Comparison of ENCODE assay signal across 24 mouse cellular contexts in the genomic region with DNA sequence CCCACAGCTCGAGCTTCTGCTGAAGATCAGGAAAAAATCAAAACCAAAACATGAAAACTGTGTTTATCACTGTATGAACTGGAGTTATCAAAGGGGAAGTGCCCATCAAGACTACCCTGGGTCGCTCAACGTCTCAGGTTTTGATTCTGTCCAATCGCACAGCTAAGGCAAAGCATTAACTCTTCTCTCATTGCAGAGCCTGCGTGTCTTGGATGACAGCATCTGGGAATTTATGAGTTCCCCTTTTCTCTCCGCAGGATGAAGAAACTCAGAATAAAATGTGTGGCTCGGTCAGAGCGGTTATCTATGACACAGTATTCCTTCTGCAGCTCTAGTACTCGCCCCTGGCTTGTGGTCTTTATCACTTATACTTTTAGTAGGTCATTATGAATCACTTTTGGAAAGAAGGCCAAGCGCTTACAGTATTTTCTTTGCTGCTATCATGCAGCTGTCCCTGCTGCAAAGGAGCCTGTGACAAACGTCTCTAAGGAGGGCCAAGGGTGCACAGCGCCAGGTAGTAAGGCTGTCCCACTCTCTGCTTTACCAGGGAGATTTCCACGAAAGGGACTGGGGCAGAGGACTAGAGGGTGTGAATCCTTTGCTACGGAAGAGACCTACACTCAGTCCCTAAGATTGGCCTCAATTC. TPM values are rescaled to one million over a fixed set of nuclear protein-coding genes. Genes with fewer than 3 reads are reported as not detected.
DNase-seq lines count a peak whose midpoint lies in the region; ATAC-seq and TF ChIP-seq lines count a peak whose summit lies in the region.
"Had no signal": no experiment of that assay in that cellular context is flagged by ENCODE, and none has a peak within 500 bp of the region (broad histone marks: within the 10 kb centered on the region; RNA-seq: fewer than 3 reads in every experiment).

No protein-coding gene starts in this region.

- H3K27me3 ChIP-seq in heart, embryonic 10.5 days (ENCODE audit: insufficient read depth, poor library complexity, severe bottlenecking): no peaks in the 10 kb centered on the region
- no peaks in the 10 kb centered on the region for H3K27me3 ChIP-seq in testis, adult 2 months (ENCODE audit: control insufficient read depth, insufficient read depth, low read length)
- H3K27me3 ChIP-seq: forebrain, embryonic 15.5 days; limb, embryonic 15.5 days; midbrain, embryonic 13.5 days; stomach, embryonic 15.5 days had no signal

- H3K9me3 ChIP-seq in heart, embryonic 10.5 days: no peaks in the 10 kb centered on the region
- H3K9me3 ChIP-seq: embryonic facial prominence, embryonic 10.5 days; forebrain, embryonic 15.5 days; G1E; limb, embryonic 15.5 days; midbrain, embryonic 13.5 days; stomach, embryonic 15.5 days had no signal

- no peak overlapping the region for H3K4me3 ChIP-seq in heart, embryonic 10.5 days
- H3K4me3 ChIP-seq in testis, adult 2 months (ENCODE audit: control insufficient read depth, low read depth, low read length): peak overlapping the region; percentile 20
- H3K4me3 ChIP-seq: embryonic facial prominence, embryonic 10.5 days; erythroblast, embryonic 14.5 days; forebrain, embryonic 15.5 days; limb, embryonic 15.5 days; midbrain, embryonic 13.5 days; stomach, embryonic 15.5 days had no signal

- intact Hi-C loops in heart, postnatal 36 days (cut with DNase I): no loop called here

- H3K27ac ChIP-seq in heart, embryonic 10.5 days: 0 out of 2 replicates have a peak overlapping the region, but pooled peaks have one; percentile 1
- H3K27ac ChIP-seq in testis, adult 2 months (ENCODE audit: control insufficient read depth, insufficient read depth, low read depth, low read length): no peak overlapping the region
- H3K27ac ChIP-seq: embryonic facial prominence, embryonic 10.5 days; forebrain, embryonic 15.5 days; limb, embryonic 15.5 days; midbrain, embryonic 13.5 days; stomach, embryonic 15.5 days had no signal

- H3K4me1 ChIP-seq in heart, embryonic 10.5 days: 0 out of 2 replicates have a peak, but pooled peaks cover 8% of the 10 kb centered on the region
- H3K4me1 ChIP-seq in testis, adult 2 months (ENCODE audit: control insufficient read depth, insufficient read depth, low read length): no peaks in the 10 kb centered on the region
- H3K4me1 ChIP-seq: embryonic facial prominence, embryonic 10.5 days; forebrain, embryonic 15.5 days; limb, embryonic 15.5 days; midbrain, embryonic 13.5 days; stomach, embryonic 15.5 days had no signal

- TF ChIP-seq POLR2A in testis, adult 2 months (IDR thresholded peaks at IDR 0.05; ENCODE audit: control insufficient read depth, low read depth, low read length): no peak

- no peak for DNase-seq in heart, embryonic 10.5 days (ENCODE audit: low spot score)
- no peak for DNase-seq in heart, postnatal 36 days
- no peak for DNase-seq in testis, postnatal 10 days (ENCODE audit: low spot score)
- no peak for DNase-seq in cerebellum, postnatal 14 days
- DNase-seq in ovary, adult 18-20 months (ENCODE audit: low spot score): no peak
- DNase-seq: cerebellum, postnatal 25 days; heart, postnatal 14 days; kidney, adult 2 months; layer of hippocampus, postnatal 36 days; lung, adult 18-20 months; thymus, postnatal 14 days had no signal

- no peaks in the 10 kb centered on the region for H3K36me3 ChIP-seq in heart, embryonic 10.5 days
- no peaks in the 10 kb centered on the region for H3K36me3 ChIP-seq in testis, adult 2 months (ENCODE audit: control insufficient read depth, insufficient read depth, low read length)
- H3K36me3 ChIP-seq: embryonic facial prominence, embryonic 10.5 days; forebrain, embryonic 15.5 days; G1E; limb, embryonic 15.5 days; midbrain, embryonic 13.5 days; stomach, embryonic 15.5 days had no signal

- 67% methylated on average over 14 of the region's 14 CpGs for WGBS in heart, embryonic 10.5 days

- TF ChIP-seq CTCF in testis, adult 2 months (IDR thresholded peaks at IDR 0.05; ENCODE audit: control insufficient read depth, insufficient read depth, insufficient replicate concordance, low read depth, low read length): no peak

- peak; percentile 98 for ATAC-seq in granulocyte monocyte progenitor cell, adult 5-6 weeks (replicated peaks; ENCODE audit: poor library complexity, severe bottlenecking)
- ATAC-seq: CD4-positive, CD25-positive, alpha-beta regulatory T cell, adult 4 months; forebrain, embryonic 15.5 days; midbrain, embryonic 13.5 days had no signal

RNA-seq across cellular contexts. Expression of gene Txndc2, which starts 6.1 kb away (rescaled TPM):
- polyA plus RNA-seq in heart, embryonic 10.5 days (2016; fragmentation: Nextera tagmentation; extraction: Ambion mirVana): 0.12 TPM in 1 of 2 replicates, not detected in the other
- total RNA-seq in heart, postnatal 36 days (2021): not detected
- polyA plus RNA-seq in testis, adult 2 months (2012; rRNA removed): 219 and 252 TPM in 2 replicates
- not detected in 2 replicates for total RNA-seq in granulocyte monocyte progenitor cell, adult 5-6 weeks (2014; fragmentation: Nextera tagmentation)
- total RNA-seq in granulocyte monocyte progenitor cell, adult 5-6 weeks (2017): not detected in 2 replicates
- total RNA-seq: layer of hippocampus, postnatal 36 days; left cerebral cortex, postnatal 25 days had no signal
- polyA plus RNA-seq: CD4-positive, CD25-positive, alpha-beta regulatory T cell, adult 4 months; erythroblast, embryonic 14.5 days; G1E; large intestine, adult 2 months; midbrain, embryonic 13.5 days; spleen, adult 2 months; stomach, embryonic 15.5 days had no signal

RNA-seq across cellular contexts. Expression of gene Vapa, which starts 22.5 kb away (rescaled TPM):
- 153 and 179 TPM in 2 replicates for polyA plus RNA-seq in heart, embryonic 10.5 days (2016; fragmentation: Nextera tagmentation; extraction: Ambion mirVana)
- 10 to 100 TPM; 76.3 to 86.5 TPM for total RNA-seq in heart, postnatal 36 days (2021)
- polyA plus RNA-seq in testis, adult 2 months (2012; rRNA removed): 32.0 and 36.9 TPM in 2 replicates
- total RNA-seq in granulocyte monocyte progenitor cell, adult 5-6 weeks (2014; fragmentation: Nextera tagmentation): 131 and 169 TPM in 2 replicates
- total RNA-seq in granulocyte monocyte progenitor cell, adult 5-6 weeks (2017): 127 and 134 TPM in 2 replicates
